Mouse (Mus musculus): ENCODE results near the gene Mat2a. TPM values are rescaled to one million over a fixed set of nuclear protein-coding genes. Genes with fewer than 3 reads are reported as not detected.

Gene Mat2a
- polyA plus RNA-seq (2014; fragmentation: Nextera tagmentation; extraction: Ambion mirVana), result 265 and 281 TPM in 2 replicates

GRCm38 (mm10) chr6:72439355-72440185 lies at the start of gene Mat2a:
Gene Mat2a (minus strand): TSS chr6:72439558.
- Histone ChIP-seq H3K4me1 (ENCODE audit: control insufficient read depth in 2 of 2, insufficient read depth in 2 of 2, low read length in 2 of 2) (peaks cover 4 to 23% of the 10 kb centered on the region in 2 experiments), H3K4me3 (ENCODE audit: control insufficient read depth in 1 of 2, insufficient read depth in 1 of 2, low read depth in 1 of 2, low read length in 2 of 2) (peak within 1 kb of the TSS; percentile 86 to 94), H3K9me3 (ENCODE audit: control insufficient read depth, low read length) (no peaks in the 10 kb centered on the region), H3K27me3 (ENCODE audit: control insufficient read depth, insufficient read depth, low read length) (no peaks in the 10 kb centered on the region), H3K36me3 (ENCODE audit: control insufficient read depth, insufficient read depth, low read length) (peaks cover 38% of the 10 kb centered on the region), H3K27ac (replicated peaks in 1 of 2; ENCODE audit: control insufficient read depth in 1 of 2, insufficient read depth in 1 of 2, low read depth in 2 of 2, low read length in 2 of 2) (peak within 1 kb of the TSS; percentile 97 to 100), H3K4me2 (ENCODE audit: low read length) (peak within 1 kb of the TSS; percentile 93), H3K9ac (ENCODE audit: low read length) (peak within 1 kb of the TSS; percentile 100)
- ATAC-seq (ENCODE audit: insufficient number of reproducible peaks, insufficient read depth, low FRiP score, low read depth), result peak; percentile 89
- WGBS, result under 1% methylated on average over 77 of the region's 77 CpGs

DNA sequence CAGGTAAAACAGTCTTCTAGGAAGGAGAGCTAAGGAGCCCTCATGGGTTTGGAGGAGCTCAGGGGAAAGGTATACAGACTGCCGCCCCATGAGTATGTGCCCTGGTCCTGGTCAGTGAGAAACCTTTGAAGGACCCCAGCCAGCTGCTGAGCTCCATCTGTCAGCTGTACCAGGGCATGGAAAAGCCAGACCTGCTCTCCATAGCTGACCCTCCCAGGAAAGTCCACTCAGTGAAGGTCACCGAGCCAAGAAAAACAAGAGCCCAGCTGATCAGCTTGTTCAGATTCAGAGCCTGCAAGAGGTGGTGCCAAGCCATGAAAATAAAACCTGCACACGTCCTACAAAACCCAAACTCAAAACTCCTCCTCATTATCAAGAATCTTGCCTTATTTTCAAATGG lies 49.5 kb upstream of the Mat2a start:
- 19% methylated on average over 3 of the region's 3 CpGs for WGBS
- H3K27me3 ChIP-seq (ENCODE audit: control insufficient read depth, insufficient read depth, low read length), result no peaks in the 10 kb centered on the region
- no peak overlapping the region; a peak in 1 of 4 replicates for H3K27ac ChIP-seq (replicated peaks in 1 of 2; ENCODE audit: control insufficient read depth in 1 of 2, insufficient read depth in 1 of 2, low read depth in 2 of 2, low read length in 2 of 2)
- H3K9ac ChIP-seq (ENCODE audit: low read length), result peak overlapping the region; percentile 41; the same call in 1 of the 2 replicates
- H3K4me2 ChIP-seq (ENCODE audit: low read length), result no peak overlapping the region
- no peaks in the 10 kb centered on the region for H3K9me3 ChIP-seq (ENCODE audit: control insufficient read depth, low read length)
- H3K4me3 ChIP-seq (ENCODE audit: control insufficient read depth in 1 of 2, insufficient read depth in 1 of 2, low read depth in 1 of 2, low read length in 2 of 2), result no peak overlapping the region
- peak; percentile 70 for ATAC-seq (ENCODE audit: insufficient number of reproducible peaks, insufficient read depth, low FRiP score, low read depth)
- peaks cover 20 to 24% of the 10 kb centered on the region in 2 experiments for H3K4me1 ChIP-seq (ENCODE audit: control insufficient read depth in 2 of 2, insufficient read depth in 2 of 2, low read length in 2 of 2)
- no peaks in the 10 kb centered on the region for H3K36me3 ChIP-seq (ENCODE audit: control insufficient read depth, insufficient read depth, low read length)

DNA sequence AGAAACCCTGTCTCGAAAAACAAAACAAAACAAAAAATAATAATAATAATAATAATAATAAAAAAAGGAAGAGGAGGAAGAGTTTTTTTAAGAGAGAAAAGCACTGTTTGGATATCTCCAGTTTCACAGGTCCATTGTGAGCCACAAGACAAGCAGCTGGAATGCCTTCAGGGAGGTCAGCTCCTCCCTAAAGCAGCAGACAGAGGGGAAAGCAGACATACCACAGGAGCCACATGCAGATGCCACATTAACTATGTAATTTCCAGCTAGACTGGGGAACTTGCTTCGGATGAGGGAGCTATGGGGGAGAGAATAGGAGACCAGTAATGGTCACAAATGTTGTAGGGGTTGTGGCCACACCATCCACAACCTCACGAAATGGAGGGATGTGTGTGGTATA lies 47.9 kb upstream of the Mat2a start:
- H3K4me2 ChIP-seq (ENCODE audit: low read length), result no peak overlapping the region
- ATAC-seq (ENCODE audit: insufficient number of reproducible peaks, insufficient read depth, low FRiP score, low read depth), result no peak
- no peaks in the 10 kb centered on the region for H3K9me3 ChIP-seq (ENCODE audit: control insufficient read depth, low read length)
- WGBS, result 56% methylated on average over 3 of the region's 3 CpGs
- H3K4me1 ChIP-seq (ENCODE audit: control insufficient read depth in 2 of 2, insufficient read depth in 2 of 2, low read length in 2 of 2), result peaks cover 12 to 15% of the 10 kb centered on the region in 2 experiments
- H3K9ac ChIP-seq (ENCODE audit: low read length), result no peak overlapping the region
- H3K36me3 ChIP-seq (ENCODE audit: control insufficient read depth, insufficient read depth, low read length), result no peaks in the 10 kb centered on the region
- H3K4me3 ChIP-seq (ENCODE audit: control insufficient read depth in 1 of 2, insufficient read depth in 1 of 2, low read depth in 1 of 2, low read length in 2 of 2), result no peak overlapping the region
- H3K27me3 ChIP-seq (ENCODE audit: control insufficient read depth, insufficient read depth, low read length), result no peaks in the 10 kb centered on the region
- no peak overlapping the region for H3K27ac ChIP-seq (replicated peaks in 1 of 2; ENCODE audit: control insufficient read depth in 1 of 2, insufficient read depth in 1 of 2, low read depth in 2 of 2, low read length in 2 of 2)

- H3K36me3 ChIP-seq (ENCODE audit: control insufficient read depth, insufficient read depth, low read length), result no peaks in the 10 kb centered on the region
- no peaks in the 10 kb centered on the region for H3K9me3 ChIP-seq (ENCODE audit: control insufficient read depth, low read length)
- H3K4me1 ChIP-seq (ENCODE audit: control insufficient read depth in 2 of 2, insufficient read depth in 2 of 2, low read length in 2 of 2), result peaks cover 9 to 15% of the 10 kb centered on the region in 2 experiments
- no peak overlapping the region for H3K9ac ChIP-seq (ENCODE audit: low read length)
- H3K27ac ChIP-seq (replicated peaks in 1 of 2; ENCODE audit: control insufficient read depth in 1 of 2, insufficient read depth in 1 of 2, low read depth in 2 of 2, low read length in 2 of 2), result no peak overlapping the region
- H3K4me3 ChIP-seq (ENCODE audit: control insufficient read depth in 1 of 2, insufficient read depth in 1 of 2, low read depth in 1 of 2, low read length in 2 of 2), result no peak overlapping the region
- H3K27me3 ChIP-seq (ENCODE audit: control insufficient read depth, insufficient read depth, low read length), result no peaks in the 10 kb centered on the region
- WGBS, result 84% methylated on average over 6 of the region's 6 CpGs
- no peak overlapping the region for H3K4me2 ChIP-seq (ENCODE audit: low read length)
- ATAC-seq (ENCODE audit: insufficient number of reproducible peaks, insufficient read depth, low FRiP score, low read depth), result no peak
Observed at GRCm38 (mm10) chr6:72486307-72486706, 46.9 kb upstream of the Mat2a start.

GRCm38 (mm10) chr6:72484887-72485286 lies 45.5 kb upstream of the Mat2a start:
- Histone ChIP-seq H3K9ac (ENCODE audit: low read length) (no peak overlapping the region), H3K4me3 (ENCODE audit: control insufficient read depth in 1 of 2, insufficient read depth in 1 of 2, low read depth in 1 of 2, low read length in 2 of 2) (no peak overlapping the region), H3K9me3 (ENCODE audit: control insufficient read depth, low read length) (0 out of 2 replicates have a peak, but pooled peaks cover 5% of the 10 kb centered on the region), H3K27me3 (ENCODE audit: control insufficient read depth, insufficient read depth, low read length) (no peaks in the 10 kb centered on the region), H3K36me3 (ENCODE audit: control insufficient read depth, insufficient read depth, low read length) (no peaks in the 10 kb centered on the region), H3K4me2 (ENCODE audit: low read length) (no peak overlapping the region), H3K27ac (replicated peaks in 1 of 2; ENCODE audit: control insufficient read depth in 1 of 2, insufficient read depth in 1 of 2, low read depth in 2 of 2, low read length in 2 of 2) (no peak overlapping the region), H3K4me1 (ENCODE audit: control insufficient read depth in 2 of 2, insufficient read depth in 2 of 2, low read length in 2 of 2) (peaks cover 9 to 15% of the 10 kb centered on the region in 2 experiments)
- ATAC-seq (ENCODE audit: insufficient number of reproducible peaks, insufficient read depth, low FRiP score, low read depth), result no peak
- WGBS, result 72% methylated on average over 4 of the region's 4 CpGs

DNA sequence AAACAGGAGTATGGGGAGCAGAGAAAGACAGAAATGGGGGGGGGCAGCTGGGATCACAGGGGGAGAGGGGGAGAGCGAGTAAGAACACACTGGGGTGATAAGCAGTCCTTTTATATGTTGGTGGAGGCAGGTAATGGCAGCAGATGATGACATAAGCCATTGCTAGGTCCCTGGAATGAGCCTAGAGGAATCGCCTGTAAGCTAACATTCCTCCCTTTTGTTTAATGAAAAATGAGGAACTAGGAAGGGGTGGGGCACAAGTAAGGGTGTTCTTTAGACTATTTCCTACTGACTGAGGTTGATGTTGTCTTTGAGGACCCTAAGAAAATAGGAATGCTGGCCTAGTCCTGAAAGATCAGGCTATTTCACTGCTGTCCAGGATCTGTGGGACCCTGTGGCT lies 42.8 kb upstream of the Mat2a start:
- 78% methylated on average over 2 of the region's 2 CpGs for WGBS
- H3K4me3 ChIP-seq (ENCODE audit: control insufficient read depth in 1 of 2, insufficient read depth in 1 of 2, low read depth in 1 of 2, low read length in 2 of 2), result no peak overlapping the region
- no peak for ATAC-seq (ENCODE audit: insufficient number of reproducible peaks, insufficient read depth, low FRiP score, low read depth)
- H3K27me3 ChIP-seq (ENCODE audit: control insufficient read depth, insufficient read depth, low read length), result no peaks in the 10 kb centered on the region
- H3K36me3 ChIP-seq (ENCODE audit: control insufficient read depth, insufficient read depth, low read length), result no peaks in the 10 kb centered on the region
- H3K4me2 ChIP-seq (ENCODE audit: low read length), result no peak overlapping the region
- H3K9ac ChIP-seq (ENCODE audit: low read length), result no peak overlapping the region
- no peaks in the 10 kb centered on the region for H3K4me1 ChIP-seq (ENCODE audit: control insufficient read depth in 2 of 2, insufficient read depth in 2 of 2, low read length in 2 of 2)
- 0 out of 2 replicates have a peak, but pooled peaks cover 5% of the 10 kb centered on the region for H3K9me3 ChIP-seq (ENCODE audit: control insufficient read depth, low read length)
- no peak overlapping the region for H3K27ac ChIP-seq (replicated peaks in 1 of 2; ENCODE audit: control insufficient read depth in 1 of 2, insufficient read depth in 1 of 2, low read depth in 2 of 2, low read length in 2 of 2)

- WGBS, result 59% methylated on average over 2 of the region's 2 CpGs
- no peak for ATAC-seq (ENCODE audit: insufficient number of reproducible peaks, insufficient read depth, low FRiP score, low read depth)
- Histone ChIP-seq H3K27ac (replicated peaks in 1 of 2; ENCODE audit: control insufficient read depth in 1 of 2, insufficient read depth in 1 of 2, low read depth in 2 of 2, low read length in 2 of 2) (no peak overlapping the region), H3K9ac (ENCODE audit: low read length) (no peak overlapping the region), H3K4me2 (ENCODE audit: low read length) (no peak overlapping the region), H3K27me3 (ENCODE audit: control insufficient read depth, insufficient read depth, low read length) (no peaks in the 10 kb centered on the region), H3K9me3 (ENCODE audit: control insufficient read depth, low read length) (0 out of 2 replicates have a peak, but pooled peaks cover 5% of the 10 kb centered on the region), H3K4me1 (ENCODE audit: control insufficient read depth in 2 of 2, insufficient read depth in 2 of 2, low read length in 2 of 2) (no peaks in the 10 kb centered on the region), H3K4me3 (ENCODE audit: control insufficient read depth in 1 of 2, insufficient read depth in 1 of 2, low read depth in 1 of 2, low read length in 2 of 2) (no peak overlapping the region), H3K36me3 (ENCODE audit: control insufficient read depth, insufficient read depth, low read length) (no peaks in the 10 kb centered on the region)
Observed at GRCm38 (mm10) chr6:72480422-72480702, 41.0 kb upstream of the Mat2a start.

All from heart, embryonic 14.5 days (tissue).